Mouse (Mus musculus) splenic B cell, adult 2 months (primary cell): ENCODE results near the gene Dcun1d1.
A peak's percentile ranks its signal among the peaks of the same experiment; 100 is the strongest.

ENCODE experiments used
- DNase-seq: peaks from one replicate; pipeline ENCODE4 v3.0.0-alpha.2; 2011; ENCODE audit warnings: low read depth, low spot score
- H3K27me3 ChIP-seq: 2 replicates; pipeline ENCODE4 v1.6.1; 2012; ENCODE audit warnings: mild to moderate bottlenecking, low read length, moderate library complexity, mixed read lengths; ENCODE audit not compliant: control insufficient read depth, poor library complexity, insufficient read depth, severe bottlenecking
- H3K36me3 ChIP-seq: 2 replicates; pipeline ENCODE4 v1.6.1; 2012; ENCODE audit warnings: mild to moderate bottlenecking, low read length, moderate library complexity, mixed read lengths; ENCODE audit not compliant: control insufficient read depth, poor library complexity, insufficient read depth, severe bottlenecking

Dcun1d1 gene

GRCm38 (mm10) chr3:35908982-35909680 is 28.1 kb downstream of the Dcun1d1 start:
- DNase-seq, result no peak
- Histone ChIP-seq H3K27me3 (no peaks in the 10 kb centered on the region), H3K36me3 (0 out of 2 replicates have a peak, but pooled peaks cover 2% of the 10 kb centered on the region)

- Histone ChIP-seq H3K36me3 (peaks cover 3% of the 10 kb centered on the region; the same call in 1 of the 2 replicates), H3K27me3 (no peaks in the 10 kb centered on the region)
- peak; percentile 83 for DNase-seq
Measured at GRCm38 (mm10) chr3:35900555-35901204, 36.6 kb downstream of the Dcun1d1 start.

GRCm38 (mm10) chr3:35899109-35899508 is 38.1 kb downstream of the Dcun1d1 start:
- no peak for DNase-seq
- H3K27me3 ChIP-seq, result no peaks in the 10 kb centered on the region
- peaks cover 3% of the 10 kb centered on the region; the same call in 1 of the 2 replicates for H3K36me3 ChIP-seq

GRCm38 (mm10) chr3:35897900-35898299 is 39.3 kb downstream of the Dcun1d1 start:
- Histone ChIP-seq H3K36me3 (peaks cover 3% of the 10 kb centered on the region; the same call in 1 of the 2 replicates), H3K27me3 (no peaks in the 10 kb centered on the region)
- no peak for DNase-seq

GRCm38 (mm10) chr3:35893156-35893555 is 44.1 kb downstream of the Dcun1d1 start:
- Histone ChIP-seq H3K27me3 (no peaks in the 10 kb centered on the region), H3K36me3 (no peaks in the 10 kb centered on the region)
- no peak for DNase-seq

- no peak for DNase-seq
- no peaks in the 10 kb centered on the region for H3K36me3 ChIP-seq
Measured at GRCm38 (mm10) chr3:35891123-35891522, 46.1 kb downstream of the Dcun1d1 start.

GRCm38 (mm10) chr3:35889531-35889930 is 47.7 kb downstream of the Dcun1d1 start:
- no peak for DNase-seq
- Histone ChIP-seq H3K36me3 (no peaks in the 10 kb centered on the region), H3K27me3 (no peaks in the 10 kb centered on the region)

More at GRCm38 (mm10) chr3:35891123-35891522, 46.1 kb downstream of the Dcun1d1 start:
- H3K27me3 ChIP-seq, result no peaks in the 10 kb centered on the region

- H3K36me3 ChIP-seq, result no peaks in the 10 kb centered on the region
- no peaks in the 10 kb centered on the region for H3K27me3 ChIP-seq
- DNase-seq, result peak; percentile 38
Measured at GRCm38 (mm10) chr3:35883267-35883666, 54.0 kb downstream of the Dcun1d1 start.

- no peaks in the 10 kb centered on the region; the same call in 1 of the 2 replicates for H3K36me3 ChIP-seq
- H3K27me3 ChIP-seq, result no peaks in the 10 kb centered on the region
- DNase-seq, result no peak
Measured at GRCm38 (mm10) chr3:35849326-35849725, 87.9 kb downstream of the Dcun1d1 start.
